Mouse (Mus musculus) liver, adult 2 months (tissue): ENCODE data around the gene Rpl10a. TPM values are rescaled to one million over a fixed set of nuclear protein-coding genes. Genes with fewer than 3 reads are reported as not detected.

Experiments
- DNase-seq: peaks from one replicate; pipeline ENCODE4 v3.0.0-alpha.2; 2011; ENCODE audit warnings: low read depth, low spot score; ENCODE audit errors: extremely low read depth
- H3K27ac ChIP-seq: fragments of 200-500 bp; replicated peaks from 2 replicates; pipeline ENCODE4 v1.5.1; 2012; ENCODE audit warnings: low read depth, mild to moderate bottlenecking, control low read depth, inconsistent platforms, low read length; ENCODE audit not compliant: insufficient read depth
- H3K27me3 ChIP-seq: fragments of 200-500 bp; 2 replicates; pipeline ENCODE4 v1.6.1; 2012; ENCODE audit warnings: mild to moderate bottlenecking, moderate library complexity, low read length, inconsistent platforms; ENCODE audit not compliant: control insufficient read depth, insufficient read depth
- H3K36me3 ChIP-seq: fragments of 200-500 bp; 2 replicates; pipeline ENCODE4 v1.6.1; 2012; ENCODE audit warnings: low read length, inconsistent platforms; ENCODE audit not compliant: control insufficient read depth, insufficient read depth
- H3K4me1 ChIP-seq: fragments of 200-500 bp; 2 replicates; pipeline ENCODE4 v1.6.1; 2011; ENCODE audit warnings: low read length; ENCODE audit not compliant: control insufficient read depth, insufficient read depth
- H3K4me3 ChIP-seq: fragments of 200-500 bp; 2 replicates; pipeline ENCODE4 v1.5.1; 2011; ENCODE audit warnings: low read depth, mild to moderate bottlenecking, control low read depth, low read length, moderate library complexity; ENCODE audit not compliant: insufficient read depth
- H3K79me2 ChIP-seq: fragments of 200-500 bp; 2 replicates; pipeline ENCODE4 v1.6.1; 2012; ENCODE audit warnings: inconsistent platforms, mild to moderate bottlenecking, low read length, moderate library complexity; ENCODE audit not compliant: control insufficient read depth, insufficient read depth
- H3K9ac ChIP-seq: fragments of 200-500 bp; 2 replicates; pipeline ENCODE4 v1.6.1; 2012; ENCODE audit warnings: low read depth, mild to moderate bottlenecking, control low read depth, inconsistent platforms, low read length
- CTCF ChIP-seq: fragments of 200-500 bp; IDR thresholded peaks from 2 replicates; pipeline ENCODE4 v1.5.1; 2011; ENCODE audit warnings: low read depth, low read length, control low read depth
- POLR2A ChIP-seq: fragments of 200-500 bp; IDR thresholded peaks from 2 replicates; pipeline ENCODE4 v1.6.1; 2011; ENCODE audit warnings: low read length, control low read depth; ENCODE audit not compliant: insufficient read depth; ENCODE audit errors: extremely low read depth
- WGBS: fragments of 180-500 bp; shearing (Covaris S2); methylation state at CpG from one replicate; pipeline ENCODE4 v1.1.7; 2018; 5-methylcytosine and 5-hydroxymethylcytosine counted together
- polyA plus RNA-seq: library from polyadenylated mRNA; depleted of rRNA; stranded (reverse); fragments of >200 nt; gene quantifications from 2 replicates; pipeline ENCODE4 v1.2.3, GENCODE M21; 2012
- total RNA-seq: library from RNA; depleted of rRNA; stranded (reverse); fragments of >200 nt; gene quantifications from 2 replicates; pipeline ENCODE4 v1.2.3, GENCODE M21; 2014

Gene Rpl10a
- total and polyA plus RNA-seq, 2 experiments: 497 to 1,137 TPM

DNA sequence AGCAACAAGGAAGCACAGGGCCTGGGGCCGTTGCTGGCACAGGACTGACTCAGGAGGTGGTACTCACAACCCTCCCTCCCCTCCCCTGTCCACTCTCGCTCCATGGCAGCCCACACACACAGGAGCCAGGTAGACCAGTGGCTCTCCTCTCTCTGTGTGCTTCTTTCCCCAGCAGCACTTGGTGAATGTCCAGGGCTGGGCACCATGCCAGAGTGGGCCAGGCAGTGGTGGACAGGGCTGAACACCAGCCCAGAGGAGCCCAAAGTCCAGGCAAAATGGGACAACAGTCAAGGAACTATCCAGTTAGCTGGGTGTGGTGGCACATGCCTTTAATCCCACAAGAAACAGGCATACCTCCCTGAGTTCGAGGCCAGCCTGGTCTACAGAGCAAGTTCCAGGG is 38.0 kb upstream of the Rpl10a start:
- peak; percentile 92 for DNase-seq
- 30% methylated on average over 3 of the region's 3 CpGs for WGBS
- peaks cover 25% of the 10 kb centered on the region for H3K4me1 ChIP-seq

DNA sequence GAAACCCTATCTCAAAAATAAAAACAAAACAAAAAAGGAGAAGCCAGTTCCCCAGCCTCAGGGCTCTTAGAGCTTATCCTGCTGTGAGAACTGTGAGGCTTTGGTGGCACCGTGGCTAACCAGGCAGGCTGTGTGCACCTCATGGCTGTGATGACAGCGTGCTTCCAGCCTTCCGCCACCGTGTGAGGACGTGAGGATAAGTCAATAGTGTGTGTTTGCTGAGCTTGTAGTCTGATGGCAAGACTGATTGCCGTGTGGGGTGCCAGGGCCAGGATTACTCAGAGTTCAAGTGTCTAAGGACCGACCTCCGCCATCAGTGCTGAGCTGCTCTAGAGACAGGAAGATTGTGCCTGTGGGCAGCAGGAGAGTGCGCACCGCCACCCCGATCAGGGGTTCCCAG is 37.6 kb upstream of the Rpl10a start:
- no peaks in the 10 kb centered on the region for H3K36me3 ChIP-seq
- H3K27ac ChIP-seq: peak overlapping the region; percentile 20; the same call in 1 of the 2 replicates
- no peak overlapping the region for H3K9ac ChIP-seq
- peak; percentile 52 for DNase-seq
- H3K4me3 ChIP-seq: no peak overlapping the region
- WGBS: 34% methylated on average over 11 of the region's 11 CpGs
- TF ChIP-seq CTCF (no peak), POLR2A (no peak)
- H3K27me3 ChIP-seq: no peaks in the 10 kb centered on the region
- no peaks in the 10 kb centered on the region for H3K79me2 ChIP-seq
- peaks cover 25% of the 10 kb centered on the region for H3K4me1 ChIP-seq

More for the DNA sequence above, 38.0 kb upstream of the Rpl10a start:
- H3K4me3 ChIP-seq: no peak overlapping the region
- peak overlapping the region; percentile 23; the same call in 1 of the 2 replicates for H3K9ac ChIP-seq
- TF ChIP-seq POLR2A (no peak), CTCF (no peak)
- H3K79me2 ChIP-seq: no peaks in the 10 kb centered on the region
- H3K36me3 ChIP-seq: no peaks in the 10 kb centered on the region
- H3K27me3 ChIP-seq: no peaks in the 10 kb centered on the region
- H3K27ac ChIP-seq: peak overlapping the region; percentile 30

DNA sequence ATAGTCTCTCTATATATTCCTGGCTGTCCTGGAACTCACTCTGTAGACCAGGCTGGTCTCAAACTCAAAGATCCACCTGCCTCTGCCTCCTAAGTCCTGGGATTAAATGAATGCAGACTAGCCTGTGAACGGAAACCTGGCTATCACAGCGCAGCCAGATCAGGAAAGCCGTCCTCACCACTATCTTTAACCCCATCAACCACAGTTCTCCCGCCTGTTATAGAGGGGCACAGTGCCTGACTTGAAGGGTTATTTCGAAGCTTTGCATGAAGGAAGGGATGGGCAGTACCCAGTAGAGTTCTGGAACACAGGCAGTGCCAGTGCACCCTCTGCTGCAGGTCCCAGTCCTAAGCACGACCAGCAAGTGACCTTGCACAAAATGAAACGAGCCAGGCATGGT is 36.9 kb upstream of the Rpl10a start:
- 95% methylated on average over 7 of the region's 7 CpGs for WGBS
- H3K9ac ChIP-seq: no peak overlapping the region
- no peaks in the 10 kb centered on the region for H3K79me2 ChIP-seq
- H3K36me3 ChIP-seq: no peaks in the 10 kb centered on the region
- H3K27me3 ChIP-seq: no peaks in the 10 kb centered on the region
- TF ChIP-seq CTCF (no peak), POLR2A (no peak)
- no peak overlapping the region for H3K27ac ChIP-seq
- peaks cover 25% of the 10 kb centered on the region for H3K4me1 ChIP-seq
- DNase-seq: no peak
- no peak overlapping the region for H3K4me3 ChIP-seq

DNA sequence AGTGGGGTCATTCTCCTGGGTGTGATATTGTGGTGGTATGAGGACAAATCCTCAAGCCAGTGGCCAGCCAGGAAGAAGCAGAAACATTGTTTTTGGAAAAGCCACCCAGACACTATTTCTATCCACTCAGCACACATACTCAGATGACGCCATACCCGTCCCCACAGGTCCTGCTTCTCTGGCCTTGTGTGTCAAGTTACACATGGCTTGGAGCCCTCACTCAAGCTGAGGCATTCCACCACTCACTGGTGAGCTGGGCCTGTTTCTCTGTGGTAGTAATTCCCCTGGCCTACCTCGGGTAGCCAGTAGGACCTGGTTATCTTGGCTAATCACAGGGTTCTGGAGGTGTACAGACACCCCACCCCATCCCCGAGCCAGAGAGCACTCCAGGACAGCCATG is 34.6 kb upstream of the Rpl10a start:
- no peak for DNase-seq
- no peaks in the 10 kb centered on the region; the same call in 1 of the 2 replicates for H3K36me3 ChIP-seq
- 80% methylated on average over 4 of the region's 4 CpGs for WGBS
- no peak overlapping the region for H3K27ac ChIP-seq
- peaks cover 9% of the 10 kb centered on the region for H3K4me1 ChIP-seq
- H3K9ac ChIP-seq: no peak overlapping the region
- no peak for TF ChIP-seq POLR2A
- no peak for TF ChIP-seq CTCF
- no peaks in the 10 kb centered on the region for H3K27me3 ChIP-seq
- no peak overlapping the region for H3K4me3 ChIP-seq
- H3K79me2 ChIP-seq: no peaks in the 10 kb centered on the region

DNA sequence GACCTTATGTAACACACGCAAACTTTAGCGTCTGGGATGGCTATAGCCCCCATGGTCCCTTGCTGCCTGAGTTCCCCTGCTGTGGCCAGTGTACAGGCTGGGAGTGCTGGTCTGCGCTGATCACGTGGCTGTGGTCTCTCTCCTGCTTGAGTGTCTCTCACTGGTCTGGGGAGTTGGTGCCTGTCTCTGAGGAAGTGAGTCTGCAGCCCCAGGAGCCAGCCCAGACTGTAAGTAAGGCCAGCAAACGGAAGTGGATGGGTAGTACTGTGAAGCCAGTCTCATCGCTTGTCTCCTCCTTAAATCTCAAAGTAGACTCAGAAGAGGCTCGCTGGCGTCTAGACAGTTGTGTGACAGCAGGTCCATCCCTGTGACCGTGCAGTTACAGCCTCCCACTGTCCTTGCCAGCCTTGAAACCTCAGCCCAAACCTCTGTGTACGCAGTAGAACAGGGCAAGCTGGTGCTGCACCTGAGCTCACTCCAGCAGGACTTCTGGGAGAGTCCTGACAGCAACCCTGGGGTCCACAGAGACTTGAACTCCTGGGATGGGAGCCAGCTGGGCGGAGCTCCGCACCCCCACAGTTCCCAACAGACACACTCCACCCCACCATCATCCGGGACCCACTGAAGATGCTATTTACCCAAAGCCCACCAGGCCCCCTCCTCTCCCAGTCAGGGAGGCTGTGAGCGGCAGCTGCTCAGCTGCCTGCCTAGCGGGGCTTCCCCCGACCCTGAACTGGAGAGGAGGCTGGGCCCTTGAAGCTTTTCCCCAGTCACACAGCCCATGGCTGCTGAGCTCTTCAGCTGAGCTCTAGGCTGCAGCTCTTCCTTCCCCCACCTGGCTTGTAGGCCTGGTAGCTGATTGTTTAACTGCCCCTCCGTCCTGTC is 33.6 kb upstream of the Rpl10a start:
- WGBS: 83% methylated on average over 17 of the region's 17 CpGs
- TF ChIP-seq CTCF (no peak), POLR2A (no peak)
- H3K4me1 ChIP-seq: peaks cover 9% of the 10 kb centered on the region
- H3K27me3 ChIP-seq: no peaks in the 10 kb centered on the region
- H3K27ac ChIP-seq: no peak overlapping the region
- H3K9ac ChIP-seq: no peak overlapping the region
- no peaks in the 10 kb centered on the region for H3K79me2 ChIP-seq
- no peak overlapping the region for H3K4me3 ChIP-seq
- no peaks in the 10 kb centered on the region; the same call in 1 of the 2 replicates for H3K36me3 ChIP-seq
- peak; percentile 26 for DNase-seq

DNA sequence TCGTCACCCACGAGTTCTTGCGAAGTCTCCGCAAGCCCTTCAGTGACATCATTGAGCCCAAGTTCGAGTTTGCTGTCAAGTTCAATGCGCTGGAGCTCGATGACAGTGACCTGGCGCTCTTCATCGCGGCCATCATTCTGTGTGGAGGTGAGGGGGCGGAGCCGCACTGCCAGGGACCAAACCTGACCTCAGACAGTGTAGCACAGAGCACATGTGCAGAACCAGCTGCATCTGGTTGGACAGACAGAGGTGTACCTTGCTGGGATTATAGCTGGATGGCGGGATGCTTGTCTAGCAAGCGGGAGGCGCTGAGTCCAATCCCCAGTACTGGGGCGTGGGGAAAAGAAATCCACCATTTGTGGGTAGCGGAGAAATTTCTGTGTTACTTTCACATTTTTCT is 29.4 kb upstream of the Rpl10a start:
- H3K36me3 ChIP-seq: no peaks in the 10 kb centered on the region; the same call in 1 of the 2 replicates

More for the DNA sequence above, 29.4 kb upstream of the Rpl10a start:
- no peak for TF ChIP-seq CTCF
- TF ChIP-seq POLR2A: no peak
- no peaks in the 10 kb centered on the region for H3K4me1 ChIP-seq
- no peaks in the 10 kb centered on the region for H3K27me3 ChIP-seq
- H3K79me2 ChIP-seq: no peaks in the 10 kb centered on the region
- H3K27ac ChIP-seq: no peak overlapping the region
- WGBS: 74% methylated on average over 17 of the region's 17 CpGs
- H3K9ac ChIP-seq: no peak overlapping the region
- H3K4me3 ChIP-seq: no peak overlapping the region
- DNase-seq: no peak
